Mouse (Mus musculus): Measurements from ENCODE around the gene Dtx1.
A peak's percentile ranks its signal among the peaks of the same experiment; 100 is the strongest.

The Dtx1 gene

GRCm38 (mm10) chr5:120703660-120704059 is 8.1 kb downstream of the Dtx1 start:
- DNase-seq (ENCODE audit: low spot score), result no peak

DNA sequence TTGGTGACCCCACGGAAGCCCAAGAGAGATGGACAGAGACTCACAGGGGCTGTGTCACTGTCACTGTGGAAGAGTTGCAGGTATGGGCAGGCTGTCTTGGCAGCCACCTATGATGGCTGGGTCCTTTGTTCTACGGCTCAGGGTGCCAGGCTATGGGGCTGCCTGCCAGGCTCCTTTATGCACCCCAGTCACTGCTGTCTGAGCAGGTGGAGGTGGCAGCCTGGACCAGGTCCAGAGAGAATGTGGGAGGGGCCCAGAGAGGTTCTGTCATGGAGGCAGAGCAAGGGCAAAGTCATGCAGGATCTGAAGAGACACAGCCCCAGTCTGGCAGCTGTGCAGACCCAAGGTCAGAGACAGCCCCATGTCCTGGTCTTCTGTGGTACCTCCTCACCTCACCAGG is 8.8 kb downstream of the Dtx1 start:
- DNase-seq (ENCODE audit: low spot score), result peak; percentile 65

GRCm38 (mm10) chr5:120702421-120702820 is 9.3 kb downstream of the Dtx1 start:
- no peak for DNase-seq (ENCODE audit: low spot score)

GRCm38 (mm10) chr5:120700996-120701790 is 10.5 kb downstream of the Dtx1 start:
- DNase-seq (ENCODE audit: low spot score), result peak; percentile 74

DNA sequence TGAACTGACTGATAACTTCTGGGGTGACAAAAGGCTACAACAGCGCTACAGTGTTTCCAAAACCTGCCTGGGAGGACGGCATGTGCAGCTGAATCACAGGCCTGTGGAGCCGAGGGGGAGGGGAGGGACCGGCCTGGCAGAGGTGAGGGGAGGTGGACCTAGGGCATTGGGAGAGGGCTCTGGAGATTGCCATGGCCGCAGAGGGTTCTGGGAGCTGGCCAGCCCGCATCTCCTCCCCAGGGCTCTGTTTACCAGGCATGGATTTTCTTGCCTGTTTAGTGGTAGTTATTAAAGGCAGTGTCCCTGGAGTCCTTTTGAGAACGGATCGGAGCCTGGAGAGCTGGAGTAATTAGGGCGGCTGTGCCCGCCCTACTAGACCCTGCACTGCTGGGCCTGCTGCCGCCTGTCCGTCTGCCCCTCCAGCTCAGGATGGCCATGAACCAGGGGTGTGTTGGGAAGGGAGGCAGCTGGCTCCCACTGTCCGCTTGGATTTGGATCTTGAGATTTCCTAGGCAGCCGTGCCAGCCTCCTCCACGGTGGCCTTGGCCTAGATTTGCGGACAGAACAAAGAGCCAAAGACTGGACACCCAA is 12.8 kb downstream of the Dtx1 start:
- DNase-seq (ENCODE audit: low spot score), result peak; percentile 92

DNA sequence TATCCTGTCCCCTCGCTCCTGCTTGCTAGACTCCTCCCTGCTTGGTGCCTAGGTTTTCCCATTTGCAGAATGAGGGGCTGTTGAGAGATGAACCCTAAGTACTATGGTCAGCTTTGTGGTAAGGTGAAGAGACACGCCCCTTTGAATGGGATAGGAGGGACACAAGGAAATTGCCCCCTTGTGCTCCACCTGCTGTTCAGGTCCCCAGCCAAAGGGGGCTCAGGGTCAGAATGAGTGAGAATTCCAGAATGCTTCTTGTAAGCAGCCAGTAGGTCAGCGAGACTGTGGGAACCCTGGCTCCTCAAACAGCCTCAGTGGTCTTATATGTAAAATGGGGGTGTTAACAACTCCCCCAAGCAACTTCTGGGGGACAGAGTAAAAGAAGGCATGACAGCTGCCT is 13.5 kb downstream of the Dtx1 start:
- DNase-seq (ENCODE audit: low spot score), result no peak

- no peak for DNase-seq (ENCODE audit: low spot score)
Measured at GRCm38 (mm10) chr5:120696865-120697264, 14.9 kb downstream of the Dtx1 start.

DNA sequence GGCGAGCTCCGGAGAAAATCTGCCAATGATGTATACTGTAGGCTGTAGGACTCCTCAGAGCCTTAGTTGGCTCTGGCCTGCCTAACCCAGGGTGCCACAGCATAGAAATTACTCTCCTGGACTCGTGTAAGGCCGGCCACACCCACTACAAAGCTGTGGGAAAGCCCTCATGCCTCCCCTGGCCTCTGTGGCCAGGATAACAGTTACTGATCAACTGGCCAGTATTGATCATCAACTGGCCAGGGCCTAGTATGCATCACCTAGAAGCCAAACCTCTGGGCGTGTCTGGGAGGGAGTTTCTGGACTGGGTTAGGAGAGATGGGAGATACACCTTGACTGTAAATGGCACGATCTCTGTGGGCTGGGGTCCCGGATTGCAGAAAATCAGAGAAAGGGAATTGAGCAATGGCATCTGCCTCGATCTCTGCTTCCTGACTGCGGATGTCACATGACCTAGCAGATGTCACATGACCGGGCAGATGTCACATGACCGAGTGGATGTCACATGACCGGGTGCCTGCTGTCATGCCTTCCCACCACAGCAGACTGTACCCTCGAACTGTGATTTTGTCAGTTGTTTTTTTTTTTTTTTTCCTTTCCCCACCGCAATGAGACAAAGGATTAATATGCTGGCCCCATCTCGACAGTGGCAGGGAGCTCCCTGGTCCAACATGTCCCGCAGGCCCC is 15.5 kb downstream of the Dtx1 start:
- DNase-seq (ENCODE audit: low spot score), result no peak

DNA sequence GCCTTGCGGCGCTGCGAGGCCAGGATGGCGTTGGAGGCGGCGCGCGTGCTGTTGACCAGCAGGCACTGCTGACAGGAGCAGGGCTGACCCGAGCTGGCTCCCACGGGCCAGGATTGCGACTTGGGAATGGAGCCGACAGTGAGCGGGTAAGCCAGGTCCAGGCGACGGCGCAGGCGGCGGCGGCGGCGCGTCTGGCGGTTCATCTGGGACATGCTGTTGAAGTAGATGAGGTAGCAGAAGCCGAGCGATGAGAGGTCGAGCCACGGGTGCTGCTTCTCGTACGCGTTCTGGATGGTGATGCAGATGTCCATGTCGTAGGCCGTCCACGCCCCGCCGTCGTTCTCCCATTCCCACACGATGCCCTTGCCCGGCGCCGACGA is 17.0 kb downstream of the Dtx1 start:
- no peak for DNase-seq (ENCODE audit: low spot score)

DNA sequence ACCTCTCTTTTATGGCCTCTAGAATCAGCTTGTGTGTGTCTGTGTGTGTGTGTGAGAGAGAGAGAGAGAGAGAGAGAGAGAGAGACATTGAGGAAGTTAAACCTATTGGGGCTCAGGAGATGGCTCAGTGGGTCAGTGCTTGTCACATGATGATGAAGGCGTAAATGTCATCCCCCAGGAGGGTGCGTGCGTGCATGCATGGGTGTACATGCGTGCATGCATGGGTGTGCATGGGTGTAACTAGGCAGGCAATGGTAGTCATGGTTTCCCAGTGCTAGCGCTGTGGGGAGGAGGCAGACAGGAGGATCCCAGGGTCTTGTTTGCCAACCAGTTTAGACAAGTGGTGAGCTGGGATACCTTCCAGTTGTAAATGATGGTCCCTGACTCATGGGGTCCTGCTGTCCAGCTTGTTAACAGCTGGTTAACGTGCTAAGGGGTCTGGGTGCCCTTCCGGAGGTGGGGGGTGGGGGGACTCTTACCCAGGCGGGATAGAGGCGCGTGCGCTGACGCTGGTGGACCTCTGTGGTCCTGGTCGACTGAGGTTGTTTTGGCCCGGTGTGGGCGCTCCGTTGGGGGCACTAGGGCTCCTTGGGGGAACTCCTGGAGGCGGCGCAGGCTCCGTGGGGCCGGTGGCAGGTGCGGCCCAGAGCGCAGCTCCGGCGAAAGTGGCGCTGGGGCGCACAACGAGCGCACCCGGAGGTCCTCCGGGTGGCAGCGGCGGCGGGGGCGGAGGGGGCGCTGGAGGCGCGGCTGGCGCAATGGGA is 17.6 kb downstream of the Dtx1 start:
- DNase-seq (ENCODE audit: low spot score), result no peak

DNA sequence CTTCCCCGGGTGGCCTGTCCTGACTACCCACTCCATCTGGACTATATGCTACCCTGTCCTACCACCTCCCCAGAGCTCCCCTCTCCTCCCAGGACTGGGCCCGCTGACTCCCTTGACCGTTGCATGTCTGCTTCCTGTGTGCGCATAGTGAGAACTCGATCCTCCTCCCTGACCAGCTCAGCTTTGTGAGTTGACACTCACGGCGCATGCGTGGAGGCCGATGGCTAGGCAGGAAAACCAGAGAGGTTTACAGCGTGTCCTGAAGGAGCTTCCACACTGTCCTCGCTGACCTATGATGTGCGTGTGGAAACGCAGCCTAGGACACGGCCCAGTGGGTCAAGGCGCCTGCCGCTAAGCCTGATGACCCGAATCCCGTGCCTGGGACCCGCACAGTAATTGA is 19.7 kb downstream of the Dtx1 start:
- DNase-seq (ENCODE audit: low spot score), result no peak

DNA sequence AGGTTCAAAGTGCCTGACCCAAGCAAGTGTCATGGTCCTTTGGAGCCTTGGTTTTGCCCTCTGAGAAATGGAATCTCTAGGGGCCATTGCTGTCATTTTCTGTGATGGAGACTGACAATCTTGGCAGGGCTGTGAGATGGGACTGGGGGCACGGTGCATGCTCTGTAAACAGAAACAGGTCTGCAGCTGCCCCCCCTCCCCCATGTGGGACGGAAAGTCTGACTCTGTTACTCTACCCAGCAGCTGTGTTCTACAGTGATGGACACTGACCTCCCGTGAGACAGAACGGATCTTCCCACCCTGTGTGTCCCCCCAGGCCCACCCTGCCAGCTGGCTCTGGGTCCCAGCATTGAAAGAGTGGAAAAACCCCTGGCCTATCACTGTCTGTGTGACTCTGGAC is 21.3 kb downstream of the Dtx1 start:
- DNase-seq (ENCODE audit: low spot score), result no peak

DNA sequence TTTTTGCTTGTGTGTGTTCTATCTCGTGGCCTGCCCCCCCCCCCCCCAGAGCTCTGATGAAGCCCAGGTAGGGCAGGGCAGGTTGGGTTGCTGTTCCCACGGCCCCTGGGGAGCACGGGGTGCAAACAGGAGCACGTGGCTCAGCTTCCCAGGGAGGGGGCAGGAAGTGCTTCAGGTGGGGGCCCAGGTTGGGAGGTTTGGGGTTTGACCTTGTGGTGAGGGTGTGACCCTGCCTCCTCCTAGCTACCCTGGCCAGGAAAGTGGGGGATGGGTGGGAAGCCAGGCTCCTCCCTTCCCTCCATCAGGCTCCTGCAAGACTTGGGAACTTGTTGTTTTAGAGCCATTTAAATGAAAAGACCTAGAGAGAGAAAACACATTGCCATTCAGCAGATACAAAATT is 23.3 kb downstream of the Dtx1 start:
- no peak for DNase-seq (ENCODE audit: low spot score)

GRCm38 (mm10) chr5:120687897-120688296 is 23.8 kb downstream of the Dtx1 start:
- no peak for DNase-seq (ENCODE audit: low spot score)

DNA sequence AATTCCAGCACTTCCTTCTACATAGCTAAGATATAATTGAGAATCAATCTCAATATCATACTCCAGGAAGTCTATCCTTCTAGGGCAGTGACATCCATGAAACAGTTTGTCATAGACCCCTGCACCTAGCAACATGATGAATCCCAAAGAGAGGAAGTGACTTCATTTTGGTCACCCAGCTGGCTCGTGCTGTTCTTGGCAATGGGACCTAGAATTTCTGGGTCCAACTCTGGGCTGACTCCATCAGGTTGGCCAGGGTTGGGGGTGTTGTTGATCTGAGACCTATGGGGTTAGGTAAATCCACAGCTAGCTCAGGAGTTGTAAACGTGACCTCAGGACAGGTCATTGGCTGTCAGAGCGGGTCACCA is 24.3 kb downstream of the Dtx1 start:
- no peak for DNase-seq (ENCODE audit: low spot score)

- DNase-seq (ENCODE audit: low spot score), result no peak
Measured at GRCm38 (mm10) chr5:120686749-120687483, 24.8 kb downstream of the Dtx1 start.

DNA sequence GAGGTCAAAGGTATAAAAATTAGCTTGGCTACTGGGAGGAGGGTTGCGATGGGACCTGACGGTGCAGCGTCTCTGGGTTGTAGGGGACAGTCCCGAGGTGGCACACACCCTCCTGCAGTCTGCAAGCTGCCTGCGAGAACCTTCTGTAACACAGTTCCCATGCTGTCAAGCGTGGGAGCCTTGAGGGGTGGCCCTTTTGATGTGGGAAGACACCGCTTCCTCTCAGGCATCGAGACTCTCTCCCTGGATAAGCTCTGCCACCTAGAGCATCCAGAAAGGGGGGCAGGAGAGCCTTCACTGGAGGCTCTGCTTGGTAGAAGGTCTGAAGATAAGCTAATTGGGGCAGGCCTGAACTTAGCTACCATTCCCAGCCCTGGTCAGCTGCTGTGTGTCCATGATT is 26.0 kb downstream of the Dtx1 start:
- DNase-seq (ENCODE audit: low spot score), result no peak

GRCm38 (mm10) chr5:120682982-120683771 is 28.6 kb downstream of the Dtx1 start:
- DNase-seq (ENCODE audit: low spot score), result peak; percentile 67

GRCm38 (mm10) chr5:120680918-120681317 is 30.8 kb downstream of the Dtx1 start:
- DNase-seq (ENCODE audit: low spot score), result no peak

DNA sequence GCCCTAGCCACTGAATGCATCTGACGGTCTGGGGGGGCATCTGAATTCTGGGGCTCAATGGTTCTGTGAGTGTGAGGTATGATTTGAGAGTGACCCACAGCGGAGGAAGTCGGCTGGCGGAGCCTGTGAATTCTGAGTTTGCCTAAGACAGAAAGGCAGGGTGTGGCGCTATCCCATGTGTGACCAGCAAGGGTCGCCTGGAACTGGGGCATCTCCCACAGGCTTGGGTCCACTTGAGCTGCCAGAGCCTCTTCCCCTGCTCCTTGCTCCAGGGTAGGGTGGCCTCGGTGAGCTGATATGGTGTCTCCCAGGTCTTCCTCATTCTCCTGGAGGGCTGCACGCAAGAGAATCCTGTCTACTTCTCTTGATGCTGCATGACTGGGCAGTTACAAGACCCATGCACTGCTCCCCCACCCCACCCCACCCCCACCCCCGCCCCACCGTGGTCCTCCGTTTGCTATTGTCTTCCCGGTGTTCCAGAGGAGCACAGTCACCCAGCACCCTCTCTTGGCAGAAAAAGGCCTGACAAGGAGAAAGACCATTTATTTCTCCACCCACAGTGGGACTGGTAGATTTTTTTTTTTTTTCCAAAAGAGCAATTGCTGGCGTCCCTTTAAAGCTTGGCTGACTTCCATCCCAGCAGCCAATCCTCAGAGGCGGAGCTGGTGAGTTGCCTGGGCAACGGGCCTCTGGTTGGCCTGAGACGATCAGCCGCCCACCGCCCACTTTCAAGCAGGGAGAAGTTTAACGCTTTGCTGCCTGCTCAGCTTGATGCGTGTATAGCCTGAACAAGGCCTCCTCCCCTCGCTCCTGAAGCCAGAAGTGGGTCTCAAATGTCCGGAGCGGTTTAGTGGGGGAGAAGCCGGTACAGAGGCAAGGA is 31.8 kb downstream of the Dtx1 start:
- peak; percentile 91 for DNase-seq (ENCODE audit: low spot score)

Data from testis, postnatal 10 days (tissue).